Mouse (Mus musculus) common myeloid progenitor, adult 5-6 weeks (primary cell): ENCODE data around the gene Mtus2. TPM values are rescaled to one million over a fixed set of nuclear protein-coding genes. Genes with fewer than 3 reads are reported as not detected.
A peak's percentile ranks its signal among the peaks of the same experiment; 100 is the strongest.

Experiments used
- ATAC-seq: replicated peaks from 2 replicates; pipeline ENCODE4 v1.8.0; 2016; ENCODE audit warnings: low read depth, mild to moderate bottlenecking, moderate TSS enrichment, inconsistent platforms; ENCODE audit not compliant: poor library complexity, severe bottlenecking
- total RNA-seq: library from RNA; stranded (forward); fragments of 200-1000, 187-1606 nt; gene quantifications from 2 replicates; pipeline ENCODE4 v1.2.3, GENCODE M21; 2017

The Mtus2 gene
- total RNA-seq, 1 experiment from 2014 or later: 4.3 TPM

GRCm38 (mm10) chr5:147956421-147956820 is 699 bp upstream of the Mtus2 start:
- ATAC-seq: no peak

- ATAC-seq: no peak
Observed at GRCm38 (mm10) chr5:147957592-147958271, 612 bp downstream of the Mtus2 start.

GRCm38 (mm10) chr5:147958552-147958951 is 1.4 kb downstream of the Mtus2 start:
- no peak for ATAC-seq

- ATAC-seq: no peak
Observed at GRCm38 (mm10) chr5:147959088-147959487, 2.0 kb downstream of the Mtus2 start.

GRCm38 (mm10) chr5:147960793-147961192 is 3.7 kb downstream of the Mtus2 start:
- ATAC-seq: no peak

GRCm38 (mm10) chr5:147963820-147964580 is 6.9 kb downstream of the Mtus2 start:
- ATAC-seq: peak; percentile 73

- peak; percentile 52; the same call in 1 of the 2 replicates for ATAC-seq
Observed at GRCm38 (mm10) chr5:147964776-147965175, 7.7 kb downstream of the Mtus2 start.

GRCm38 (mm10) chr5:147966646-147967045 is 9.5 kb downstream of the Mtus2 start:
- no peak for ATAC-seq

GRCm38 (mm10) chr5:147969566-147969965 is 12.4 kb downstream of the Mtus2 start:
- no peak for ATAC-seq

- ATAC-seq: no peak
Observed at GRCm38 (mm10) chr5:147976001-147976400, 18.9 kb downstream of the Mtus2 start.

- no peak for ATAC-seq
Observed at GRCm38 (mm10) chr5:147980606-147981005, 23.5 kb downstream of the Mtus2 start.

GRCm38 (mm10) chr5:147990289-147990688 is 33.2 kb downstream of the Mtus2 start:
- no peak for ATAC-seq

GRCm38 (mm10) chr5:147990775-147991174 is 33.7 kb downstream of the Mtus2 start:
- no peak for ATAC-seq

- peak; percentile 99 for ATAC-seq
Observed at GRCm38 (mm10) chr5:147992581-147993378, 35.7 kb downstream of the Mtus2 start.

GRCm38 (mm10) chr5:148005263-148005662 is 48.1 kb downstream of the Mtus2 start:
- ATAC-seq: no peak

- ATAC-seq: no peak
Observed at GRCm38 (mm10) chr5:148012156-148012555, 55.0 kb downstream of the Mtus2 start.

- ATAC-seq: no peak
Observed at GRCm38 (mm10) chr5:148014133-148014854, 57.2 kb downstream of the Mtus2 start.

GRCm38 (mm10) chr5:148015383-148015782 is 58.3 kb downstream of the Mtus2 start:
- ATAC-seq: no peak

GRCm38 (mm10) chr5:148017371-148017770 is 60.3 kb downstream of the Mtus2 start:
- no peak for ATAC-seq

- ATAC-seq: no peak
Observed at GRCm38 (mm10) chr5:148022784-148023183, 65.7 kb downstream of the Mtus2 start.
